In the genomic region with DNA sequence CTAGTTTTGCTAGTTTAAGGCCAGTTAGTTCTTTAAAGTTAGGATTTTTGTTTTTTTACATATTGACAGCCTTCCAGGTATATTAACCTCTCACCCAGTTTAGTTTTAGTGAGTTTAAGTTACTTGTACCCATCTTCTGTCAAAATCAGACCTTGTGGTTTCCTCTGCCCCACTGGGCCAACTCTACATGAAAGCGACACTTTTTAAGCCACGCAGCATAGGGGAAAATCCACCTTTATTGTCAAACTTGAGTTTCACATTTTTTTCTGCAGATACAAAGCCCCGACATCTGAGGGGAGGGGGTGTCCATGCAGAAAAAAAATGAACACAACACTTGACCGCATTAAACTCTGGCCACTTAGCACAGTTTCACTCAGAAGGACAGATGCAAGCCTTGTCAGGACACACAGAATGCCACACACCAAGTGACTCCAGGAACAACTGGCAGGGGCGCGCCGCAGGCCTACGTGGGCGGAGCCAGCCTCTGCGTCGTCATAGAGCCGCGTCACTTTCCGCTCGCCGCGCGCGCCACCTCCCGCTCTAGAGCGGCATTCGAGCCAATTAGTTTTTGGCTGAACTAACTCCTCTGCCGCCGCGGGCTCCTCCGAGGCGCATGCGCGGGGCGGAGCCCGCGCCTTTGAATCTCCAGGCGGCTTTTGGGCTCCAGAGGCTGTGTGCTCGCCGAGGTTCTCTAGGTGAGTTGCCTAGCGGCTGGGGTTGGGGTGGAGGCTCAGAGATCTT, we compare ENCODE assay signal across 8 mouse cellular contexts. TPM values are rescaled to one million over a fixed set of nuclear protein-coding genes. Genes with fewer than 3 reads are reported as not detected.
DNase-seq lines count a peak whose midpoint lies in the region; ATAC-seq and TF ChIP-seq lines count a peak whose summit lies in the region.

A gene (plus strand): TSS at position 551 of the 741 bp plus-strand sequence.

- WGBS in forebrain, embryonic 14.5 days, result 31% methylated on average over 36 of the region's 36 CpGs
- 31% methylated on average over 36 of the region's 36 CpGs for WGBS in lung, adult 2 months

- H3K9ac ChIP-seq in forebrain, embryonic 14.5 days (ENCODE audit: low read length), result peak within 1 kb of the TSS; percentile 48; the same call in 1 of the 2 replicates

- no peak within 1 kb of the TSS for H3K27ac ChIP-seq in forebrain, embryonic 14.5 days (ENCODE audit: low read depth, low read length)

- no peak for TF ChIP-seq CTCF in lung, adult 2 months (IDR thresholded peaks at IDR 0.05; ENCODE audit: insufficient read depth, low read length)

- H3K36me3 ChIP-seq in forebrain, embryonic 14.5 days (ENCODE audit: control insufficient read depth, insufficient read depth, low read length), result 0 out of 2 replicates have a peak, but pooled peaks cover 4% of the 10 kb centered on the region

- no peaks in the 10 kb centered on the region for H3K27me3 ChIP-seq in forebrain, embryonic 14.5 days (replicated peaks; ENCODE audit: control insufficient read depth, insufficient read depth, low read length)

- DNase-seq in ES-CJ7 (ENCODE audit: low read depth, low spot score), result peak; percentile 86
- DNase-seq in cerebellum, adult 11 months, result peak; percentile 83
- peak; percentile 93 for DNase-seq in forebrain, embryonic 14.5 days (ENCODE audit: low spot score)
- DNase-seq in heart, postnatal 25 days (ENCODE audit: low spot score), result peak; percentile 79
- peak; percentile 79 to 87 for DNase-seq in layer of hippocampus, adult 18-20 months (ENCODE audit: low spot score in 2 of 2)
- peak; percentile 77 for DNase-seq in lung, adult 2 months
- peak; percentile 80 to 85 for DNase-seq in thymus, adult 18-20 months

- intact Hi-C loops in heart, postnatal 25 days (cut with DNase I), result no loop called here

- peak; percentile 97 for ATAC-seq in forebrain, embryonic 14.5 days
- ATAC-seq in neutrophil, adult 5-6 weeks (ENCODE audit: extremely low read depth, insufficient number of reproducible peaks, low FRiP score, poor library complexity, severe bottlenecking), result peak; percentile 100

- peak within 1 kb of the TSS; percentile 35 for H3K4me3 ChIP-seq in forebrain, embryonic 14.5 days (ENCODE audit: low read depth, low read length)
- peak within 1 kb of the TSS; percentile 62 for H3K4me3 ChIP-seq in lung, adult 2 months (replicated peaks; ENCODE audit: extremely low read depth, low read depth, low read length)

- no peaks in the 10 kb centered on the region for H3K4me1 ChIP-seq in forebrain, embryonic 14.5 days (ENCODE audit: control insufficient read depth, insufficient read depth, low read length)
- no peaks in the 10 kb centered on the region for H3K4me1 ChIP-seq in lung, adult 2 months (ENCODE audit: control insufficient read depth, insufficient read depth, low read length)

- no peaks in the 10 kb centered on the region for H3K9me3 ChIP-seq in forebrain, embryonic 14.5 days (replicated peaks; ENCODE audit: control insufficient read depth, low read length)

- H3K4me2 ChIP-seq in forebrain, embryonic 14.5 days (ENCODE audit: low read length), result peak within 1 kb of the TSS; percentile 48

- TF ChIP-seq POLR2A in lung, adult 2 months (IDR thresholded peaks at IDR 0.05; ENCODE audit: borderline replicate concordance, extremely low read depth, low read depth, low read length), result peak; percentile 81; the same call in 1 of the 2 replicates

RNA-seq across cellular contexts. Expression of the gene that starts here (rescaled TPM):
- polyA plus RNA-seq in forebrain, embryonic 14.5 days (2014; fragmentation: Nextera tagmentation; extraction: Ambion mirVana), result 17.4 and 18.9 TPM in 2 replicates
- total RNA-seq in heart, postnatal 25 days (2021), result under 1 TPM; 0.48 to 0.55 TPM
- total RNA-seq in layer of hippocampus, adult 18-20 months (2021), result under 1 TPM in 1 of 2 experiments, not detected in 1; 0.25 TPM
- 0.12 and 0.32 TPM in 2 replicates for polyA plus RNA-seq in lung, adult 2 months (2012; rRNA removed)
- 0.86 and 1.2 TPM in 2 replicates for total RNA-seq in neutrophil, adult 5-6 weeks (2017)

Comparison
In these comparisons a context has a peak if more than half of its experiments do, and no peak if none do; other contexts are left out.
1. RNA of the gene that starts here (polyA plus RNA-seq): 17.4 to 18.9 TPM in forebrain, embryonic 14.5 days; 0.12 to 0.32 TPM in lung, adult 2 months; every median in the first group is over 10 times any median in the second.
2. Peak in DNase-seq in heart, postnatal 25 days; RNA of the gene not detected or under 1 TPM.
3. Peak in DNase-seq in layer of hippocampus, adult 18-20 months; RNA of the gene not detected or under 1 TPM.
4. Peak in DNase-seq and H3K4me3 ChIP-seq in lung, adult 2 months; RNA of the gene not detected or under 1 TPM.
5. Peak in every context shown above with its lines, with median percentiles within 50 percentile points of each other: DNase-seq.